In the genomic region with DNA sequence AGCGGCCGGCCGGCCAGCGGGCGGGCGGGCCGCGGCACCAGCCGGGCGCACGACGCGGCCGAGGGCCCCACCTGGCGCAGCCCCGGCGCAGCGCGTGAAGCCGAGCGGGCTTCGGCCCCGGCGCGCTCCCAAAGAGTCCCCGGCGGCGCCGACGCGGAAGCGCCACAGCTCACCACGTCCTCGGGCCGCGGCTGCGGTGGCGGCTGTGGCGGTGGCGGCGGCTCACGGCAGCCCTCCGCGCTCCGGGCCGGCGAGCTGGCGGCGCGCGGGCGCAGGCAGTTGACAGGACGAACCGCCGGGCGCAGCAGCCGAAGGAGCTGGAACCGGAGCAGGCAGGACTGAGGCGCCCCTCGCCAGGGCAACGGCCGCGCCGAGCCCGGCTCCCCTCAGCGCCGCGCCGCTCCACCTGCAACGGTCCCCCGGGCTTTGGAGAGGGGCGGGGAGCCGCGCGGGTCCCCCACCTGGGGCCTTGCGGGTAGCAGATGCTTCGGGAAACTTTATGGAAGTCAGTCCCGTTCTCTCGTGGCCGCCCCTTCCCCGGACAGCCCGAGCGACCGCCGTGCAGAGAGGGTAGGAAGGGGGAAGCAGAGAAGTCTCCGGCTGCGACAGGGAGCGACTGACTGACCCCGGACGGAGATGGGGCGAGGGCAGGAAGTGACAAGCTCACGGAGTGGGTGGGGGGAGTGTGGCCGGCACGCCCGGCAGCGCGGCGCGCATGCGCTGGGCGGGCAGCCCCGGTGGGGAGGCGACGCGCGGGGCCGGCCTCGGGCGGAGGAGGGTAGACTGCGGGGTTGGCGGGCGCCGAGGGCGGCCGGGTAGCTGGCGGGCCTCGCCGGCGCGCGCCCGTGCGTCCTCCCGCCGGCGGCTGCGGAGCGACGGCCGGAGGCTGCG, we compare ENCODE assay signal across 8 mouse cellular contexts.
DNase-seq lines count a peak whose midpoint lies in the region; ATAC-seq and TF ChIP-seq lines count a peak whose summit lies in the region.

No protein-coding gene starts in this region.

- ATAC-seq in lung, postnatal 0 days = peak; percentile 97

- H3K9ac ChIP-seq in MEL (ENCODE audit: control insufficient read depth, low read depth, low read length, poor library complexity, severe bottlenecking) = peak overlapping the region; percentile 100
- H3K9ac ChIP-seq in lung, postnatal 0 days (replicated peaks; ENCODE audit: low read depth) = peak overlapping the region; percentile 56

- H3K27me3 ChIP-seq in MEL (ENCODE audit: control insufficient read depth in 1 of 2, insufficient read depth in 2 of 2, low read length in 2 of 2) = peaks cover 0 to 2% of the 10 kb centered on the region in 2 experiments; a peak in 2 of 4 replicates
- no peaks in the 10 kb centered on the region for H3K27me3 ChIP-seq in cerebellum, adult 2 months (ENCODE audit: control insufficient read depth, insufficient read depth, low read length)
- H3K27me3 ChIP-seq in hindbrain, embryonic 10.5 days (ENCODE audit: insufficient read depth, poor library complexity, severe bottlenecking) = peaks cover 7% of the 10 kb centered on the region; the same call in 1 of the 2 replicates
- no peaks in the 10 kb centered on the region for H3K27me3 ChIP-seq in lung, postnatal 0 days (replicated peaks; ENCODE audit: insufficient read depth, low read length)

- TF ChIP-seq RAD21 in MEL (IDR thresholded peaks at IDR 0.05; ENCODE audit: low read depth, low read length) = no peak

- peak overlapping the region; percentile 70 to 95 for H3K4me3 ChIP-seq in MEL (ENCODE audit: control insufficient read depth in 1 of 2, insufficient read depth in 1 of 2, low read depth in 2 of 2, low read length in 2 of 2)
- H3K4me3 ChIP-seq in cerebellum, adult 2 months (replicated peaks; ENCODE audit: insufficient read depth, low read depth, low read length) = peak overlapping the region; percentile 75
- peak overlapping the region; percentile 93 for H3K4me3 ChIP-seq in hindbrain, embryonic 10.5 days
- H3K4me3 ChIP-seq in lung, postnatal 0 days (ENCODE audit: low read depth, low read length) = peak overlapping the region; percentile 93

- no peaks in the 10 kb centered on the region for H3K9me3 ChIP-seq in MEL (replicated peaks; ENCODE audit: insufficient read depth, low read length)
- 0 out of 2 replicates have a peak, but pooled peaks cover 2% of the 10 kb centered on the region for H3K9me3 ChIP-seq in hindbrain, embryonic 10.5 days
- no peaks in the 10 kb centered on the region for H3K9me3 ChIP-seq in lung, postnatal 0 days (ENCODE audit: low read length)

- H3K79me2 ChIP-seq in MEL (ENCODE audit: control insufficient read depth, insufficient read depth, low read length, poor library complexity) = peaks cover 34% of the 10 kb centered on the region

- H3K27ac ChIP-seq in MEL (ENCODE audit: control insufficient read depth, low read depth, low read length) = peak overlapping the region; percentile 80
- H3K27ac ChIP-seq in cerebellum, adult 2 months (ENCODE audit: insufficient read depth, low read length) = peak overlapping the region; percentile 76
- H3K27ac ChIP-seq in hindbrain, embryonic 10.5 days = peak overlapping the region; percentile 92
- peak overlapping the region; percentile 92 for H3K27ac ChIP-seq in lung, postnatal 0 days (ENCODE audit: low read length)

- 3% methylated on average over 106 of the region's 131 CpGs for WGBS in cerebellum, adult 2 months
- WGBS in hindbrain, embryonic 10.5 days = under 1% methylated on average over 127 of the region's 131 CpGs
- WGBS in lung, postnatal 0 days = under 1% methylated on average over 71 of the region's 131 CpGs

- TF ChIP-seq POLR2A in MEL (IDR thresholded peaks at IDR 0.05; ENCODE audit: control insufficient read depth in 1 of 2, insufficient read depth in 1 of 2, low read depth in 1 of 2, low read length in 2 of 2, poor library complexity in 1 of 2) = peak; percentile 87 to 95
- peak; percentile 85 for TF ChIP-seq POLR2A in cerebellum, adult 2 months (IDR thresholded peaks at IDR 0.05; ENCODE audit: borderline replicate concordance, insufficient read depth, low read length)

- H3K36me3 ChIP-seq in MEL (ENCODE audit: control insufficient read depth in 1 of 2, insufficient read depth in 2 of 2, low read length in 2 of 2) = peaks cover 13 to 31% of the 10 kb centered on the region in 2 experiments
- peaks cover 23% of the 10 kb centered on the region for H3K36me3 ChIP-seq in hindbrain, embryonic 10.5 days
- no peaks in the 10 kb centered on the region for H3K36me3 ChIP-seq in lung, postnatal 0 days (ENCODE audit: insufficient read depth, low read length)

- TF ChIP-seq EP300 in MEL (IDR thresholded peaks at IDR 0.05; ENCODE audit: low read depth in 1 of 2, low read length in 2 of 2) = no peak; a peak in 1 of 4 replicates
- no peak for TF ChIP-seq EP300 in lung, postnatal 0 days (IDR thresholded peaks at IDR 0.05)

- H3K4me1 ChIP-seq in MEL (ENCODE audit: control insufficient read depth in 1 of 2, insufficient read depth in 2 of 2, low read length in 2 of 2) = peaks cover 11 to 12% of the 10 kb centered on the region in 2 experiments
- H3K4me1 ChIP-seq in cerebellum, adult 2 months (ENCODE audit: control insufficient read depth, insufficient read depth, low read length) = no peaks in the 10 kb centered on the region
- H3K4me1 ChIP-seq in hindbrain, embryonic 10.5 days (replicated peaks) = peaks cover 9% of the 10 kb centered on the region
- H3K4me1 ChIP-seq in lung, postnatal 0 days (ENCODE audit: insufficient read depth, low read depth, low read length) = peaks cover 4% of the 10 kb centered on the region; the same call in 1 of the 2 replicates

- no peak for TF ChIP-seq CTCF in MEL (IDR thresholded peaks at IDR 0.05 in 2 of 3, conservative IDR thresholded peaks at IDR 0.05 in 1 of 3; ENCODE audit: control insufficient read depth in 1 of 3, insufficient read depth in 1 of 3, low read depth in 2 of 3, low read length in 3 of 3, poor library complexity in 1 of 3, severe bottlenecking in 1 of 3)
- no peak for TF ChIP-seq CTCF in cerebellum, adult 2 months (IDR thresholded peaks at IDR 0.05; ENCODE audit: borderline replicate concordance, insufficient read depth, low read depth, low read length)
- no peak for TF ChIP-seq CTCF in lung, postnatal 0 days (IDR thresholded peaks at IDR 0.05)

- DNase-seq in MEL (ENCODE audit: low read depth, low spot score) = peak; percentile 92
- DNase-seq in cerebellum, adult 2 months = peak; percentile 91 to 92
- DNase-seq in forelimb bud, embryonic 11.5 days (ENCODE audit: low read depth, low spot score) = peak; percentile 80
- DNase-seq in hindbrain, embryonic 10.5 days (ENCODE audit: low spot score) = peak; percentile 88
- DNase-seq in layer of hippocampus, adult 9-11 months = peak; percentile 91
- peak; percentile 97 for DNase-seq in lung, postnatal 0 days (ENCODE audit: low spot score)
- peak; percentile 78 for DNase-seq in ovary, postnatal 14 days (ENCODE audit: low spot score)
- DNase-seq in thymus, postnatal 14 days = peak; percentile 92

- peak overlapping the region; percentile 92 for H3K4me2 ChIP-seq in lung, postnatal 0 days (replicated peaks; ENCODE audit: low read depth, low read length)

TF ChIP-seq in MEL, 35 proteins besides CTCF, POLR2A, EP300 and RAD21 (continues in another document):
- TF ChIP-seq ZKSCAN1 (IDR thresholded peaks at IDR 0.05; ENCODE audit: low read depth, low read length) (no peak), BHLHE40 (IDR thresholded peaks at IDR 0.05; ENCODE audit: borderline replicate concordance, low read depth, low read length) (no peak), USF1 (IDR thresholded peaks at IDR 0.05; ENCODE audit: low read depth, low read length) (no peak), HCFC1 (IDR thresholded peaks at IDR 0.05; ENCODE audit: low read depth, low read length) (peak; percentile 87), TAL1 (IDR thresholded peaks at IDR 0.05; ENCODE audit: low read length) (no peak), USF2 (IDR thresholded peaks at IDR 0.05; ENCODE audit: borderline replicate concordance in 1 of 2, insufficient read depth in 1 of 2, low read depth in 1 of 2, low read length in 2 of 2) (no peak), TBP (IDR thresholded peaks at IDR 0.05; ENCODE audit: low read depth, low read length) (peak; percentile 88), GABPA (IDR thresholded peaks at IDR 0.05; ENCODE audit: low read depth, low read length) (no peak), MAX (IDR thresholded peaks at IDR 0.05; ENCODE audit: low read length) (peak; percentile 70), CHD1 (IDR thresholded peaks at IDR 0.05; ENCODE audit: low read depth, low read length) (no peak), GATA1 (IDR thresholded peaks at IDR 0.05; ENCODE audit: low read depth, low read length) (no peak), RCOR1 (IDR thresholded peaks at IDR 0.05; ENCODE audit: low read depth, low read length) (no peak), POLR2AphosphoS2 (IDR thresholded peaks at IDR 0.05; ENCODE audit: low read length) (peak; percentile 96), UBTF (IDR thresholded peaks at IDR 0.05; ENCODE audit: borderline replicate concordance, insufficient read depth, low read depth, low read length) (0 out of 2 replicates have a peak, but pooled peaks have one; percentile 35), MEF2A (IDR thresholded peaks at IDR 0.05; ENCODE audit: extremely low read depth, insufficient replicate concordance, low read depth, low read length, poor library complexity, severe bottlenecking) (no peak), JUND (IDR thresholded peaks at IDR 0.05; ENCODE audit: low read depth, low read length) (no peak), MAFK (IDR thresholded peaks at IDR 0.05; ENCODE audit: borderline replicate concordance, low read depth, low read length) (no peak), ZNF384 (IDR thresholded peaks at IDR 0.05; ENCODE audit: low read depth, low read length) (no peak), ETS1 (IDR thresholded peaks at IDR 0.05; ENCODE audit: low read depth, low read length) (no peak), MAZ (IDR thresholded peaks at IDR 0.05; ENCODE audit: low read depth, low read length) (peak; percentile 90), SMC3 (IDR thresholded peaks at IDR 0.05; ENCODE audit: low read depth, low read length) (no peak), POLR2AphosphoS5 (IDR thresholded peaks at IDR 0.05; ENCODE audit: borderline replicate concordance, low read depth, low read length) (no peak), ELF1 (IDR thresholded peaks at IDR 0.05; ENCODE audit: low read depth, low read length) (peak; percentile 69), ZMIZ1 (IDR thresholded peaks at IDR 0.05; ENCODE audit: low read depth, low read length) (peak; percentile 86), MXI1 (IDR thresholded peaks at IDR 0.05; ENCODE audit: low read depth, low read length) (no peak; the same call in 1 of the 2 replicates), E2F4 (IDR thresholded peaks at IDR 0.05; ENCODE audit: borderline replicate concordance, low read depth, low read length) (no peak), KAT2A (conservative IDR thresholded peaks at IDR 0.05; ENCODE audit: low read depth, low read length) (no peak; the same call in 1 of the 2 replicates), MYC (IDR thresholded peaks at IDR 0.05; ENCODE audit: low read depth, low read length) (no peak)

Comparison
In these comparisons a context has a peak if more than half of its experiments do, and no peak if none do; other contexts are left out.
1. Peak in every context shown above with its lines: DNase-seq, ATAC-seq, H3K4me3 ChIP-seq and H3K27ac ChIP-seq.